Mouse (Mus musculus) liver, embryonic 16.5 days (tissue): ENCODE measurements around the gene Xylt1. TPM values are rescaled to one million over a fixed set of nuclear protein-coding genes. Genes with fewer than 3 reads are reported as not detected.

Source experiments
- ATAC-seq: fragments of 200-750 bp; cut with Nextera tagmentation; 2 replicates; pipeline ENCODE4 v1.8.0; 2017; ENCODE audit warnings: low read depth, mild to moderate bottlenecking, moderate number of reproducible peaks, moderate library complexity
- H3K27ac ChIP-seq: fragments of 300-500 bp; sonication (generic); 2 replicates; pipeline ENCODE4 v1.5.1; 2014; ENCODE audit warnings: mild to moderate bottlenecking, low read length
- H3K27me3 ChIP-seq: fragments of 300-500 bp; sonication (generic); 2 replicates; pipeline ENCODE4 v1.6.1; 2014; ENCODE audit warnings: low read depth, low read length, mixed read lengths; ENCODE audit not compliant: control insufficient read depth, insufficient read depth
- H3K36me3 ChIP-seq: fragments of 300-500 bp; sonication (generic); 2 replicates; pipeline ENCODE4 v1.6.1; 2014; ENCODE audit warnings: mild to moderate bottlenecking; ENCODE audit not compliant: control insufficient read depth, insufficient read depth
- H3K4me1 ChIP-seq: fragments of 300-500 bp; sonication (generic); 2 replicates; pipeline ENCODE4 v1.6.1; 2014; ENCODE audit warnings: low read depth, low read length, mixed read lengths; ENCODE audit not compliant: control insufficient read depth
- H3K4me2 ChIP-seq: fragments of 300-500 bp; sonication (generic); 2 replicates; pipeline ENCODE4 v1.6.1; 2014; ENCODE audit warnings: low read depth, low read length, mixed read lengths
- H3K4me3 ChIP-seq: fragments of 300-500 bp; sonication (generic); 2 replicates; pipeline ENCODE4 v1.5.1; 2014; ENCODE audit warnings: low read depth, mild to moderate bottlenecking, low read length
- H3K9ac ChIP-seq: fragments of 300-500 bp; sonication (generic); 2 replicates; pipeline ENCODE4 v1.6.1; 2014; ENCODE audit warnings: low read depth, low read length
- H3K9me3 ChIP-seq: fragments of 300-500 bp; sonication (generic); replicated peaks from 2 replicates; pipeline ENCODE4 v1.6.1; 2016; ENCODE audit warnings: low read length; ENCODE audit not compliant: control insufficient read depth
- WGBS: fragments of 180-500 bp; shearing (Covaris S2); extraction: QIAGEN DNeasy Blood & Tissue Kit; methylation state at CpG from one replicate; pipeline ENCODE4 v1.1.7; 2014; ENCODE audit not compliant: insufficient replicate concordance; 5-methylcytosine and 5-hydroxymethylcytosine counted together
- polyA plus RNA-seq: library from polyadenylated mRNA; unstranded; fragments of >200 nt; fragmentation: Nextera tagmentation; extraction: Ambion mirVana; gene quantifications from 2 replicates; pipeline ENCODE4 v1.2.1, GENCODE M21; 2015

Gene Xylt1
- polyA plus RNA-seq, 1 experiment from 2014 or later = 0.20 TPM

DNA sequence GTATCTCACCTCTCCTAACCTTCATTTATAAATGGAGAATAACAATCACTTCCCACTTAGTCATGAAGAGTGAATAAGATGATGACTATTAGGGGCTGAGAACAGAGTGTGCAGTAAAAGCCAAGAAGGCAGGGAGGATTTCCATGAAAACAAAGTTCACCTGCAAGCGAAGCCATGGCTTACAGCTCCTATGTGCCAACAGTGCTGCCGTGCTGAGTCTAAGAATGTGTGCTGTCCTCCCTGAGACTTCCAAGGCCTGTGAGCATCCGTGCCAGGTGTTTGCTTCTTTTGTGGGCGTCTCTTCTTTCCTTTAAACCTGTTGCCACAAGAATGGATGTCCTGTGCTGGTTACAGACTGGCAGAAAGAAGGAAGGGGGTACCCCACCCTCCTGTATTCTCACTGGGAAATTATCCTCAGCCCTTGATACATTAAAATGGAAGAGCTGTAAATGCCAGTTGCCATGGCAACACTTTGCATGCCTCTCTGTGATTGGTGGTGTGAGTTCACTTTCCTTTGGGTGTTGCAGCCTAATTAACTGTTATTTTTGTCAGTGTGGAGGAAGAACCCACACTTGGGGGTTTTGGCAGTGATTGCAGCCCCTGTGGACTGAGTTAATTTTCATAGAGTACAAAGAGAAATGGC is 318.7 kb downstream of the Xylt1 start:
- no peak overlapping the region for H3K4me2 ChIP-seq
- H3K4me3 ChIP-seq = no peak overlapping the region
- ATAC-seq = no peak
- H3K4me1 ChIP-seq = no peaks in the 10 kb centered on the region
- no peaks in the 10 kb centered on the region for H3K36me3 ChIP-seq
- no peaks in the 10 kb centered on the region for H3K27me3 ChIP-seq
- H3K27ac ChIP-seq = no peak overlapping the region
- 62% methylated on average over 4 of the region's 4 CpGs for WGBS
- no peak overlapping the region for H3K9ac ChIP-seq
- H3K9me3 ChIP-seq = no peaks in the 10 kb centered on the region

GRCm38 (mm10) chr7:117700066-117700465 is 319.3 kb downstream of the Xylt1 start:
- 66% methylated on average over 6 of the region's 6 CpGs for WGBS
- no peak overlapping the region for H3K9ac ChIP-seq
- H3K27me3 ChIP-seq = no peaks in the 10 kb centered on the region
- H3K4me1 ChIP-seq = no peaks in the 10 kb centered on the region
- ATAC-seq = no peak
- no peak overlapping the region for H3K4me2 ChIP-seq
- no peaks in the 10 kb centered on the region for H3K9me3 ChIP-seq
- no peaks in the 10 kb centered on the region for H3K36me3 ChIP-seq
- no peak overlapping the region for H3K27ac ChIP-seq
- H3K4me3 ChIP-seq = no peak overlapping the region

DNA sequence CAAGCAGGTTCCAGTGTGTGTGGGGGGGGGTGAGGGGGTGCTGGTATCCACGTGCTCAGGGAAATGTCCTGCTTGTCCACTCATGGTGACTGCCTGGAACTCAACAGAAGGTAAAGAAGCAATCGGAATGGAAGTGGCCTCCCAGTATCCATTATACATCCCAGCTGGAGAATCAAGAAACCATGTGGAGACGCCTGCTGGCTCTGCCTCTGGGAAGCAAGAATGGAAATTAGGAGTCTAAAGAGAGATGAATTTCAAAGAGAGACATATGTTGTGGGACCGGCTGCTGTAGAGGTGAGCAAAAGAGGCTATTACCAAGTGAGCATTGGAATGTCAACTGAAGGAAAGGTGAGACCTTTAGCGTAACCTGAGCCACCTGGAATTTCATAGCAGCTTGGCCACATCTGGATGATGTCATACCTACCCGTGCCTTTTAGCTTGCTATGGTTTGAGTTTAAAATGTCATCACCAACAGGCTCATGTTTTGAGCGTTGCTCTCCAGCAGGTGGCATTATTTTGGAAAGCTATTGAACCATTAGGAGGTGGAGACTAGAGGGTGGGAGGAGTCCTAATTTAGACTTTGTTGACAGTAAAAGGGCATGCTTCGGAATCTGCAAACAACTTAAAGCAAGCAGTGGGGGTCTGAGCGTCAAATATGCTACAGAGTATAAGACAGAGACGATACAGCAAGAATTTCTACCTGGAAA is 329.3 kb downstream of the Xylt1 start:
- H3K9ac ChIP-seq = no peak overlapping the region
- WGBS = 47% methylated on average over 10 of the region's 10 CpGs
- no peak overlapping the region for H3K4me3 ChIP-seq
- H3K4me1 ChIP-seq = no peaks in the 10 kb centered on the region
- H3K27ac ChIP-seq = no peak overlapping the region
- H3K27me3 ChIP-seq = no peaks in the 10 kb centered on the region
- H3K36me3 ChIP-seq = no peaks in the 10 kb centered on the region
- no peak overlapping the region for H3K4me2 ChIP-seq
- no peaks in the 10 kb centered on the region for H3K9me3 ChIP-seq
- ATAC-seq = no peak

DNA sequence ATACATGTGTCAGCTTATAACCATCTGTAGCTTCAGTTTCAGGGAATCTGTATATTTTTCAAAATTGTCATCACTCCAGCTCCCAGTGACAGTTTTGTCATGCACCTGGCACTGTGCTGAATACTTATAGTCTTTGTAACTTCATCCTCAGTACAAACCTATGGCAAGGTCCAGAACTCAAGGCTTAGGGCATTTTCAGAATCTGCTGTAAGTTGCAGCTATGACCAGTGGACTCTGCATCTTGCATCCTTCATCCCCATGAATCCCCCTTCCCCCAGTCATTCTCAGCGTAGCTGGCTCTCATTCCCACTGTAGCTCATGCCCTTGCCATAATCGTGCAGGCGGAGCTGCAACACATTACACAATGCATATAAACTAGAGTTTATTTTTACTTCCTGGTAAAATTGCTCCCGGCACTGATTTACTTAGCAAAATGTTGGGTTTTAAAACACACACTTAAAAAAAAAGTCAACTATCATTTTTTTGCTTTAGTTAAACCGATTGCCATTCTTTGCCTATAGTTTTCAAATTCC is 336.2 kb downstream of the Xylt1 start:
- no peak for ATAC-seq
- no peaks in the 10 kb centered on the region for H3K4me1 ChIP-seq
- 71% methylated on average over 5 of the region's 5 CpGs for WGBS

GRCm38 (mm10) chr7:117720426-117720825 is 339.6 kb downstream of the Xylt1 start:
- no peaks in the 10 kb centered on the region for H3K9me3 ChIP-seq

More for the DNA sequence above, 336.2 kb downstream of the Xylt1 start:
- Histone ChIP-seq H3K36me3 (no peaks in the 10 kb centered on the region), H3K9me3 (no peaks in the 10 kb centered on the region), H3K4me2 (no peak overlapping the region), H3K9ac (no peak overlapping the region), H3K27me3 (no peaks in the 10 kb centered on the region), H3K4me3 (no peak overlapping the region), H3K27ac (no peak overlapping the region)

More at GRCm38 (mm10) chr7:117720426-117720825, 339.6 kb downstream of the Xylt1 start:
- H3K4me1 ChIP-seq = no peaks in the 10 kb centered on the region
- ATAC-seq = no peak
- 40% methylated on average over 6 of the region's 6 CpGs for WGBS
- no peaks in the 10 kb centered on the region for H3K36me3 ChIP-seq
- H3K27me3 ChIP-seq = no peaks in the 10 kb centered on the region
- no peak overlapping the region for H3K4me2 ChIP-seq
- no peak overlapping the region for H3K9ac ChIP-seq
- H3K27ac ChIP-seq = no peak overlapping the region
- no peak overlapping the region for H3K4me3 ChIP-seq
